Mouse (Mus musculus): ENCODE data around the gene Gprc5d.

DNA sequence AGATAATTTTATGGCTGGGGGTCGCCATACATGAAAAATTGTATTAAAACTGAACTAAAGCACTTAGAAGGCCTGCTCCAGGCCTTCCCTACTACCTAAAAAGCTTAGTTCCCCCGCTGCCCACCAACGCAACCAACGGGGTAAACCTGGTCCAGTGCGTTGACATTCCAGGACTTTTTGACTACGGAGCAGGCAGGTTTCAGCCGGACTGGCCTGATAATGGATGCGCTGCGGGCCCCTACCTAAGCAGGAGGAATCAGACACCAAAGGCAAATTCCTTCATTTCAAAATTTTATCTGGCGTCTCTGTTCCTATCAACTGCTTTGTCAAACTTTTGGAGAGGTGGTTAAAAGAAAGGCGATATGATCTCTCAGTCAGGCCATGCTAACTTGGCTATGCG, 53.5 kb downstream of the Gprc5d start:
- TF ChIP-seq SIN3A (IDR thresholded peaks at IDR 0.05; ENCODE audit: low read length) (no peak), RAD21 (IDR thresholded peaks at IDR 0.05; ENCODE audit: low read depth, low read length) (no peak), MAX (IDR thresholded peaks at IDR 0.05; ENCODE audit: low read length) (no peak)
